Mouse (Mus musculus) liver, embryonic 14.5 days (tissue): ENCODE results near the gene Kansl2. TPM values are rescaled to one million over a fixed set of nuclear protein-coding genes. Genes with fewer than 3 reads are reported as not detected.

ENCODE experiments used
- ATAC-seq: fragments of 200-750 bp; cut with Nextera tagmentation; 2 replicates; pipeline ENCODE4 v1.8.0; 2017; ENCODE audit warnings: moderate number of reproducible peaks, mild to moderate bottlenecking, moderate library complexity; ENCODE audit not compliant: insufficient read depth
- DNase-seq, 3 experiments: peaks; one replicate each; pipeline ENCODE4 v3.0.0-alpha.2; 2012 to 2013; ENCODE audit warnings: low read depth in 3 of 3, low spot score in 3 of 3
- H3K27ac ChIP-seq: fragments of 300-500 bp; sonication (generic); 2 replicates; pipeline ENCODE4 v1.5.1; 2014; ENCODE audit warnings: moderate library complexity, mild to moderate bottlenecking, control low read depth, inconsistent platforms
- H3K27me3 ChIP-seq: fragments of 300-500 bp; sonication (generic); 2 replicates; pipeline ENCODE4 v1.6.1; 2014; ENCODE audit warnings: mild to moderate bottlenecking, low read length, moderate library complexity; ENCODE audit not compliant: control insufficient read depth, insufficient read depth
- H3K36me3 ChIP-seq: fragments of 300-500 bp; sonication (generic); replicated peaks from 2 replicates; pipeline ENCODE4 v1.6.1; 2014; ENCODE audit warnings: low read depth; ENCODE audit not compliant: control insufficient read depth, insufficient read depth
- H3K4me1 ChIP-seq, 2 experiments: fragments of 200-500 bp in 1 of 2; fragments of 300-500 bp in 1 of 2; sonication (generic) in 1 of 2; replicated peaks; 2 replicates each; pipeline ENCODE4 v1.6.1; 2012 to 2014; ENCODE audit warnings: antibody characterized with exemption in 1 of 2, inconsistent platforms in 1 of 2, low read length in 1 of 2; ENCODE audit not compliant: control insufficient read depth in 2 of 2, insufficient read depth in 2 of 2
- H3K4me2 ChIP-seq: fragments of 300-500 bp; sonication (generic); 2 replicates; pipeline ENCODE4 v1.6.1; 2014; ENCODE audit warnings: low read depth, mild to moderate bottlenecking, control low read depth, moderate library complexity
- H3K4me3 ChIP-seq, 2 experiments: fragments of 200-500 bp in 1 of 2; fragments of 300-500 bp in 1 of 2; sonication (generic) in 1 of 2; 2 replicates each; pipeline ENCODE4 v1.5.1; 2012 to 2014; ENCODE audit warnings: low read depth in 2 of 2, low read length in 2 of 2, mild to moderate bottlenecking in 2 of 2, control low read depth in 1 of 2, inconsistent platforms in 1 of 2, moderate library complexity in 1 of 2; ENCODE audit not compliant: insufficient read depth in 1 of 2
- H3K9ac ChIP-seq: fragments of 300-500 bp; sonication (generic); replicated peaks from 2 replicates; pipeline ENCODE4 v1.6.1; 2014; ENCODE audit warnings: mild to moderate bottlenecking, control low read depth, moderate library complexity
- H3K9me3 ChIP-seq: fragments of 300-500 bp; sonication (generic); 2 replicates; pipeline ENCODE4 v1.6.1; 2016; ENCODE audit warnings: low read length, mixed read lengths; ENCODE audit not compliant: control insufficient read depth
- CTCF ChIP-seq: IDR thresholded peaks from 2 replicates; pipeline ENCODE4 v1.5.1; 2016; ENCODE audit warnings: antibody characterized with exemption, low read depth, control low read depth
- EP300 ChIP-seq: IDR thresholded peaks from 2 replicates; pipeline ENCODE4 v1.6.1; 2016; ENCODE audit warnings: antibody characterized with exemption, low read depth
- WGBS: fragments of 180-500 bp; shearing (Covaris S2); extraction: QIAGEN DNeasy Blood & Tissue Kit; methylation state at CpG from one replicate; pipeline ENCODE4 v1.1.7; 2014; ENCODE audit not compliant: insufficient replicate concordance; 5-methylcytosine and 5-hydroxymethylcytosine counted together
- polyA plus RNA-seq, 2 experiments: library from polyadenylated mRNA; depleted of rRNA in 1 of 2; stranded (reverse) in 1 of 2; unstranded in 1 of 2; fragments of >200 nt; fragmentation: Nextera tagmentation in 1 of 2; extraction: Ambion mirVana in 1 of 2; gene quantifications; 2 replicates each; pipeline versions ENCODE4 v1.2.1 to v1.2.3; 2012 to 2014

Gene Kansl2
- polyA plus RNA-seq, 2 experiments, result 21.7 to 31.1 TPM

- Histone ChIP-seq H3K36me3 (peaks cover 22% of the 10 kb centered on the region), H3K4me3 (peak overlapping the region; percentile 79 to 97), H3K4me1 (peaks cover 18 to 19% of the 10 kb centered on the region in 2 experiments), H3K27ac (peak overlapping the region; percentile 90), H3K27me3 (no peaks in the 10 kb centered on the region), H3K4me2 (peak overlapping the region; percentile 93), H3K9ac (peak overlapping the region; percentile 89), H3K9me3 (no peaks in the 10 kb centered on the region)
- TF ChIP-seq CTCF (0 out of 2 replicates have a peak, but pooled peaks have one; percentile 3), EP300 (no peak)
- no peak for ATAC-seq
- 5% methylated on average over 22 of the region's 22 CpGs for WGBS
- peak; percentile 15 to 32 (median 19) for DNase-seq
Measured at GRCm38 (mm10) chr15:98568256-98569033, 34.4 kb upstream of the Kansl2 start.

GRCm38 (mm10) chr15:98567278-98568134, 33.4 kb upstream of the Kansl2 start:
- WGBS, result under 1% methylated on average over 85 of the region's 88 CpGs
- ATAC-seq, result peak; percentile 92
- TF ChIP-seq CTCF, result peak; percentile 53
- TF ChIP-seq EP300, result peak; percentile 31

GRCm38 (mm10) chr15:98566973-98567277, 32.9 kb upstream of the Kansl2 start:
- peaks cover 18 to 19% of the 10 kb centered on the region in 2 experiments for H3K4me1 ChIP-seq
- DNase-seq (no peak), ATAC-seq (no peak)
- peak overlapping the region; percentile 79 to 97 for H3K4me3 ChIP-seq
- under 1% methylated on average over 15 of the region's 15 CpGs for WGBS
- H3K9me3 ChIP-seq, result no peaks in the 10 kb centered on the region
- no peaks in the 10 kb centered on the region for H3K27me3 ChIP-seq
- TF ChIP-seq CTCF (no peak), EP300 (no peak)
- peak overlapping the region; percentile 73 for H3K4me2 ChIP-seq
- peaks cover 26% of the 10 kb centered on the region for H3K36me3 ChIP-seq
- peak overlapping the region; percentile 96 for H3K9ac ChIP-seq
- peak overlapping the region; percentile 98 for H3K27ac ChIP-seq

More at GRCm38 (mm10) chr15:98567278-98568134, 33.4 kb upstream of the Kansl2 start:
- peaks cover 26% of the 10 kb centered on the region for H3K36me3 ChIP-seq
- H3K4me3 ChIP-seq, result peak overlapping the region; percentile 79 to 97
- H3K4me2 ChIP-seq, result peak overlapping the region; percentile 93
- H3K9me3 ChIP-seq, result no peaks in the 10 kb centered on the region
- peaks cover 18 to 19% of the 10 kb centered on the region in 2 experiments for H3K4me1 ChIP-seq
- peak; percentile 98 to 99 (median 98) for DNase-seq
- no peaks in the 10 kb centered on the region for H3K27me3 ChIP-seq
- H3K27ac ChIP-seq, result peak overlapping the region; percentile 98
- H3K9ac ChIP-seq, result peak overlapping the region; percentile 96

DNA sequence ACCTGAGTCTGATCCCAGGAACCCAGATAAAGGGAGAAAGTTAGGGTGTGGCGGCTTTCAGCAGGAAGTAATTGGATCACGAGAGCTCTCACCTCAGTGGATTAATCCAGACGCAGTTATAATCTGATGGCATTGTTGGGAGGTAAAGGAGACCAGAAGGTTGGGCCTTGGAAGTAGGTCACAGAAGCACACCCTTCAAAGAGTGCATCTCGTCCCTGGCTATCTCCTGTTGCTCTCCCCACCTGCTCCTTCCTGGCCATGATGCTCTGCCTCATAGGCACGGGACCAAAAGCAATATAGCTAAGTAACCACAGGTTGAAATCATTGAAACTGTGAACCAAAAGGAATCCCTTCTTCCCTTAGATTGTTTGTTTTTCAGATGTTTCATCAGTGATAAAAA, 23.1 kb upstream of the Kansl2 start:
- no peak overlapping the region for H3K27ac ChIP-seq
- H3K9me3 ChIP-seq, result no peaks in the 10 kb centered on the region
- DNase-seq (no peak), ATAC-seq (no peak)
- H3K27me3 ChIP-seq, result no peaks in the 10 kb centered on the region
- 84% methylated on average over 5 of the region's 5 CpGs for WGBS
- no peaks in the 10 kb centered on the region; a peak in 1 of 4 replicates for H3K4me1 ChIP-seq
- TF ChIP-seq EP300, result no peak
- TF ChIP-seq CTCF, result no peak
- no peak overlapping the region for H3K4me3 ChIP-seq
- H3K4me2 ChIP-seq, result no peak overlapping the region
- H3K9ac ChIP-seq, result no peak overlapping the region
- H3K36me3 ChIP-seq, result peaks cover 59% of the 10 kb centered on the region

GRCm38 (mm10) chr15:98555881-98556280, 21.8 kb upstream of the Kansl2 start:
- Histone ChIP-seq H3K4me3 (no peak overlapping the region), H3K27me3 (no peaks in the 10 kb centered on the region), H3K9ac (no peak overlapping the region), H3K4me2 (no peak overlapping the region), H3K36me3 (peaks cover 72% of the 10 kb centered on the region), H3K9me3 (no peaks in the 10 kb centered on the region), H3K27ac (no peak overlapping the region), H3K4me1 (no peaks in the 10 kb centered on the region)
- 97% methylated on average over 4 of the region's 4 CpGs for WGBS
- ATAC-seq, result no peak
- TF ChIP-seq CTCF (no peak), EP300 (no peak)
- no peak for DNase-seq
